Mouse (Mus musculus) heart, postnatal 0 days (tissue): ENCODE data around the gene Plxdc1.

ENCODE experiments used
- CTCF ChIP-seq: IDR thresholded peaks from 2 replicates; pipeline ENCODE4 v1.5.1; 2016; ENCODE audit warnings: antibody characterized with exemption, control low read depth, low read depth
- EP300 ChIP-seq: IDR thresholded peaks from 2 replicates; pipeline ENCODE4 v1.6.1; 2016; ENCODE audit warnings: antibody characterized with exemption, low read depth

- no peak for TF ChIP-seq CTCF
- no peak for TF ChIP-seq EP300
Observed at GRCm38 (mm10) chr11:97924217-97924616, 62.0 kb downstream of the Plxdc1 start.
